Comparison of ENCODE assay signal across 32 mouse cellular contexts in the genomic region with DNA sequence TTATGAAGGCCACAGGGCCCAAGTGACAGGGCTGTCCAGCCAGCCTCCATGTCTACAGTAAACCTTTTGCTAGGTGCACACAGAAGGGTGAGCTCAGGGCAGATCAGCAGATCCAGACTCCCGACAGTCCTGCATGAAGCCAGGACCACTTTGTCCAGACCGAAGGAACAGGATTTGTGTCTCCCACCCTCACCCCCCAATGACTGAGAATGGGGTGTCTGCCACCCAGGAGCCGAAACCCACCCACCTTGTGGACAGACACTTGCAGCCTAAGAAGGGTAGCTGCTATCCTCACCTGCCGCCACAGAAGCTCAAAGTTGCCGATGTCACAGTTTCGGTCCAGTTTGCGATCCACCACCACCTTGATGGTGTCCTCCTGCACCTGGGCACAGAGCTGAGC. TPM values are rescaled to one million over a fixed set of nuclear protein-coding genes. Genes with fewer than 3 reads are reported as not detected.
"Had no signal": no experiment of that assay in that cellular context is flagged by ENCODE, and none has a peak within 500 bp of the region (broad histone marks: within the 10 kb centered on the region; RNA-seq: fewer than 3 reads in every experiment).

No protein-coding gene starts in this region.

- H3K27me3 ChIP-seq: heart, embryonic 13.5 days; heart, embryonic 15.5 days; hindbrain, embryonic 12.5 days; intestine, embryonic 15.5 days; limb, embryonic 12.5 days; liver, embryonic 13.5 days had no signal

- ATAC-seq: hindbrain, embryonic 16.5 days; inflammation-experienced regulatory T-cells, adult 6 months; intestine, embryonic 15.5 days; intestine, postnatal 0 days had no signal

- DNase-seq: gastrocnemius, adult 2 months; gastrocnemius, postnatal 10 days; gastrocnemius, postnatal 25 days; heart, adult 2 months; heart, postnatal 14 days; heart, postnatal 36 days; kidney, adult 18-20 months; kidney, adult 8-10 months; kidney, postnatal 10 days; kidney, postnatal 25 days; kidney, postnatal 4 days; liver; liver, embryonic 13.5 days had no signal

- H3K27ac ChIP-seq: gastrocnemius, adult 2 months; heart, adult 2 months; heart, embryonic 13.5 days; heart, embryonic 15.5 days; hindbrain, embryonic 10.5 days; hindbrain, embryonic 12.5 days; hindbrain, embryonic 14.5 days; intestine, embryonic 15.5 days; layer of hippocampus, adult 2 months; left cerebral cortex, adult 2 months; limb, embryonic 10.5 days; limb, embryonic 12.5 days; liver, embryonic 13.5 days had no signal

- H3K4me1 ChIP-seq: heart, embryonic 13.5 days; heart, embryonic 15.5 days; hindbrain, embryonic 10.5 days; hindbrain, embryonic 12.5 days; intestine, embryonic 15.5 days; limb, embryonic 10.5 days; limb, embryonic 12.5 days had no signal

- H3K36me3 ChIP-seq: heart, embryonic 13.5 days; heart, embryonic 15.5 days; hindbrain, embryonic 10.5 days; hindbrain, embryonic 12.5 days; intestine, embryonic 15.5 days; limb, embryonic 10.5 days; limb, embryonic 12.5 days; liver, embryonic 13.5 days had no signal

- H3K4me2 ChIP-seq: heart, embryonic 11.5 days; heart, embryonic 13.5 days; heart, embryonic 15.5 days; hindbrain, embryonic 12.5 days; hindbrain, embryonic 14.5 days; intestine, embryonic 15.5 days; limb, embryonic 12.5 days; liver, embryonic 11.5 days; liver, embryonic 13.5 days had no signal

- H3K4me3 ChIP-seq: gastrocnemius, adult 2 months; heart, adult 2 months; heart, embryonic 13.5 days; heart, embryonic 15.5 days; hindbrain, embryonic 10.5 days; hindbrain, embryonic 12.5 days; intestine, embryonic 15.5 days; layer of hippocampus, adult 2 months; left cerebral cortex, adult 2 months; limb, embryonic 10.5 days; limb, embryonic 12.5 days; liver, embryonic 13.5 days had no signal

- H3K9ac ChIP-seq: heart, embryonic 13.5 days; heart, embryonic 15.5 days; hindbrain, embryonic 12.5 days; hindbrain, embryonic 14.5 days; intestine, embryonic 15.5 days; limb, embryonic 12.5 days; liver, embryonic 13.5 days had no signal

- H3K9me3 ChIP-seq: heart, embryonic 13.5 days; heart, embryonic 15.5 days; hindbrain, embryonic 10.5 days; hindbrain, embryonic 12.5 days; intestine, embryonic 15.5 days; limb, embryonic 10.5 days; limb, embryonic 12.5 days; liver, embryonic 13.5 days had no signal

RNA-seq across cellular contexts. Expression of a gene that starts 39.2 kb away (rescaled TPM):
- total RNA-seq: gastrocnemius, adult 2 months; gastrocnemius, postnatal 10 days; gastrocnemius, postnatal 25 days; granulocyte monocyte progenitor cell, adult 5-6 weeks; heart, adult 2 months; heart, postnatal 14 days; heart, postnatal 36 days had no signal
- polyA plus RNA-seq: heart, embryonic 11.5 days; heart, embryonic 13.5 days; heart, embryonic 15.5 days; heart, postnatal 0 days; hindbrain, embryonic 12.5 days; hindbrain, embryonic 14.5 days; inflammation-experienced regulatory T-cells, adult 6 months; intestine, embryonic 15.5 days; intestine, postnatal 0 days; kidney, embryonic 14.5 days; kidney, embryonic 16.5 days; limb, embryonic 10.5 days; limb, embryonic 12.5 days; liver, embryonic 11.5 days; liver, embryonic 13.5 days had no signal
